Mouse (Mus musculus): Measurements from ENCODE around the gene Polr3b.
A peak's percentile ranks its signal among the peaks of the same experiment; 100 is the strongest.

- no peak for TF ChIP-seq CTCF (IDR thresholded peaks at IDR 0.05; ENCODE audit: control insufficient read depth, insufficient read depth, low read length)
- TF ChIP-seq POLR2A (IDR thresholded peaks at IDR 0.05; ENCODE audit: borderline replicate concordance, control insufficient read depth, low read depth, low read length), result peak; percentile 39; the same call in 1 of the 2 replicates
Measured at GRCm38 (mm10) chr10:84621826-84622790, at the start of gene Polr3b.

Data from bone marrow, adult 2 months (tissue).